Mouse (Mus musculus): ENCODE measurements around the gene Frzb.

DNA sequence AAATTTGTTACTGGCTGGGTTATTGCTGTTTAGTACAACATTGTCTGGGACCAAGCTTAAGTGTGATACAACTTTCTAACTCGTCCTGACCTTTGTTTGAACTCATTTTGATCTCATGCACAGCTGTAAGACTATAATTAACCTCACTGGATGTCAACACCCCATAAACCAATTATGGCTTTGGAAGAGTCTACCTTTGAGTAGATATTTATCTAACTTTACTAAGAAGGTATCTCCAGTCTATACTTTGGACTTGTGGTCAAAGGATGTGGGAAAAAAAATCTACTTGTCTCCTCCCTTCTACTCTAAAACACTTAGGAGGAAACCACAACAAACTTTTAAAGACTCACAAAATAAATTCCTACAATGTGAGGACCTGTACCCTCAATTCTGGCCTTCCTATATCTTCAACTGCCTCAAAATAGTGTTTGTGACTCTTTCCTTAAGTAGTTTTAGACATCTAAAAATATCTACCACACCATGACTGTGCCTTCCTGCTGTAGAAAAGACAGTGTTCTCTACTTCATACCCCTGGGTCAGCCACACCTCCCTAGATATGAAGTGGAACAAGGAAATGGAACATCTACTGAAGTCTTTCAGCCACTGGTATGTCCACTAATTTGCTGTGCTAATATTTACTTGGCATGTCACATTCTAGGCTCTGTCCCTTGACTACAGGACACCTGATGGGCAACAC, 16.9 kb downstream of the Frzb start:
- no peak for TF ChIP-seq CTCF (IDR thresholded peaks at IDR 0.05; ENCODE audit: extremely low read depth, insufficient read length, insufficient replicate concordance, low read depth, low read length)
- no peak for TF ChIP-seq POLR2A (IDR thresholded peaks at IDR 0.05; ENCODE audit: low read depth, low read length)

Data from small intestine, adult 2 months (tissue).